ENCODE assay signal across 10 mouse cellular contexts in the genomic region with DNA sequence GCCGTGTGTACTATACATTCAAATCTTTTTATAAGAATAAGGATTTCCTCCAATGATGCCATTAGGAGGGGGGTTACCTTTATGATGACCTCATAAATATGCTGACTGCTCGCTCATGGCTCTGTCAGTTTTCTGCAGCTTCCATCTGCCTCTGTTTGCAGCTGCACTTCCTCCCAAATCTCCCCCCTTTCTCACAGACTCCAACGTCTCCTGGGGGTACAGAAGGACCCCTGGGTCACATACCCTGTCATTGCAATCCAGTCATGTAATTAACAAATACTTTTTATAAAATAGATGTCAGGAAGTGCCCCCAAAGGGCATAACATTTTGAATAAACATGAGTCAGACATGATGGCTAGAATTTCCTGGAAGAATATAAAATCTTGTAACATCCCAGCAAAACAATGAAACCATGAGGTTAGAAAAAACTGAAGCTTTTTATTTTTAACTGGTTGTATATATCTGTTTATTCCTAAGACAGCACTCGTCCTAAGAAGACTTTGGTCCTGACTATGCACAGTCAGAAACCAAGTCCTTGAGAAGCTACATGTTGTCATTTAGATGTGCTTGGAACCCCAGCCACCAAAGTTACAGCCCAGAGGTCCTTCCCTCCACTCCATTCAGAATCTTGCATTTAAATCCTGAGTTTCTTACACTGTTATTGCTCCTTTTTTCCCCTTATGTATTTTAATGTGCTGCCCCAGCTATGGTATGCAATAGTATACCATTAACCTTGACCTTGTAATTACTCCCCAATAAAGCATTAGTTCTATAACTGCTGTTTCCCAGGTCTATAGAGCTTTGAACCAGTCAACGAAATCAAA.
DNase-seq lines count a peak whose midpoint lies in the region; ATAC-seq lines count a peak whose summit lies in the region.
"Had no signal": no experiment of that assay in that cellular context is flagged by ENCODE, and none has a peak within 500 bp of the region (broad histone marks: within the 10 kb centered on the region; RNA-seq: fewer than 3 reads in every experiment).

No protein-coding gene starts in this region.

- no peak overlapping the region for H3K4me3 ChIP-seq in neural tube, embryonic 15.5 days (replicated peaks)
- H3K4me3 ChIP-seq: lung, embryonic 15.5 days had no signal

- no peak overlapping the region for H3K4me2 ChIP-seq in neural tube, embryonic 15.5 days
- H3K4me2 ChIP-seq: lung, embryonic 15.5 days had no signal

- no peaks in the 10 kb centered on the region for H3K27me3 ChIP-seq in neural tube, embryonic 15.5 days (replicated peaks)
- H3K27me3 ChIP-seq: lung, embryonic 15.5 days had no signal

- DNase-seq in embryo, embryonic 11 days = peak; percentile 27
- no peak for DNase-seq in embryo, embryonic 10.5 days (ENCODE audit: low spot score)
- DNase-seq in lung, postnatal 10 days = peak; percentile 45
- DNase-seq in lung, postnatal 14 days = no peak
- peak; percentile 59 for DNase-seq in kidney, postnatal 10 days
- DNase-seq in right cerebral cortex, adult 2 months (ENCODE audit: low spot score in 2 of 2) = no peak
- no peak for DNase-seq in left cerebral cortex, adult 9 months (ENCODE audit: low spot score in 2 of 2)
- DNase-seq: left cerebral cortex, postnatal 4 days had no signal

- no peaks in the 10 kb centered on the region for H3K9me3 ChIP-seq in neural tube, embryonic 15.5 days (replicated peaks)
- H3K9me3 ChIP-seq: lung, embryonic 15.5 days had no signal

- no peaks in the 10 kb centered on the region for H3K36me3 ChIP-seq in neural tube, embryonic 15.5 days
- H3K36me3 ChIP-seq: lung, embryonic 15.5 days had no signal

- no peak overlapping the region for H3K9ac ChIP-seq in neural tube, embryonic 15.5 days (replicated peaks)
- H3K9ac ChIP-seq: lung, embryonic 15.5 days had no signal

- peak; percentile 63; the same call in 1 of the 2 replicates for ATAC-seq in neural tube, embryonic 15.5 days (ENCODE audit: low FRiP score)

- no peak overlapping the region for H3K27ac ChIP-seq in neural tube, embryonic 15.5 days (replicated peaks)
- H3K27ac ChIP-seq: lung, embryonic 15.5 days had no signal

- WGBS in neural tube, embryonic 15.5 days = 30% methylated on average over 5 of the region's 5 CpGs

- H3K4me1 ChIP-seq in neural tube, embryonic 15.5 days = peaks cover 5% of the 10 kb centered on the region

Comparison
In these comparisons a context has a peak if more than half of its experiments do, and no peak if none do; other contexts are left out.
1. DNase-seq: peak in embryo, embryonic 11 days (single experiment), lung, postnatal 10 days (single experiment) and kidney, postnatal 10 days (single experiment); none in embryo, embryonic 10.5 days (single experiment), lung, postnatal 14 days (single experiment), right cerebral cortex, adult 2 months (0 of 2) and left cerebral cortex, adult 9 months (0 of 2).